Mouse (Mus musculus) embryonic facial prominence, embryonic 11.5 days (tissue): ENCODE data around the gene Cd22. TPM values are rescaled to one million over a fixed set of nuclear protein-coding genes. Genes with fewer than 3 reads are reported as not detected.
"Not testable (repeated sequence)": the region's sequence is repeated elsewhere in the genome, so short reads cannot be mapped to it uniquely, and the experiment has no call there.

Experiments
- ATAC-seq: fragments of 200-750 bp; cut with Nextera tagmentation; replicated peaks from 2 replicates; pipeline ENCODE4 v1.8.0; 2017; ENCODE audit warnings: low read depth; ENCODE audit not compliant: insufficient number of reproducible peaks, low FRiP score, low TSS enrichment
- DNase-seq: peaks from one replicate; pipeline ENCODE4 v3.0.0-alpha.2; 2015; ENCODE audit warnings: low spot score
- H3K27ac ChIP-seq: fragments of 300-500 bp; sonication (generic); replicated peaks from 2 replicates; pipeline ENCODE4 v1.5.1; 2014; ENCODE audit warnings: mild to moderate bottlenecking, low read depth, low read length, control low read depth
- H3K27me3 ChIP-seq: fragments of 300-500 bp; sonication (generic); 2 replicates; pipeline ENCODE4 v1.6.1; 2014; ENCODE audit warnings: mild to moderate bottlenecking, low read length, moderate library complexity, mixed read lengths; ENCODE audit not compliant: control insufficient read depth, insufficient read depth
- H3K36me3 ChIP-seq: fragments of 300-500 bp; sonication (generic); replicated peaks from 2 replicates; pipeline ENCODE4 v1.6.1; 2014; ENCODE audit warnings: low read depth, mild to moderate bottlenecking, low read length, moderate library complexity, mixed read lengths; ENCODE audit not compliant: control insufficient read depth, insufficient read depth
- H3K4me1 ChIP-seq: fragments of 300-500 bp; sonication (generic); 2 replicates; pipeline ENCODE4 v1.6.1; 2014; ENCODE audit warnings: low read length, mixed read lengths; ENCODE audit not compliant: control insufficient read depth, insufficient read depth
- H3K4me2 ChIP-seq: fragments of 300-500 bp; sonication (generic); 2 replicates; pipeline ENCODE4 v1.6.1; 2014; ENCODE audit warnings: low read depth, mild to moderate bottlenecking, control low read depth, low read length, moderate library complexity
- H3K4me3 ChIP-seq: fragments of 300-500 bp; sonication (generic); 2 replicates; pipeline ENCODE4 v1.5.1; 2014; ENCODE audit warnings: low read depth, low read length, control low read depth
- H3K9ac ChIP-seq: fragments of 300-500 bp; sonication (generic); replicated peaks from 2 replicates; pipeline ENCODE4 v1.6.1; 2014; ENCODE audit warnings: mild to moderate bottlenecking, control low read depth, low read length
- H3K9me3 ChIP-seq: fragments of 300-500 bp; sonication (generic); replicated peaks from 2 replicates; pipeline ENCODE4 v1.6.1; 2016; ENCODE audit warnings: mild to moderate bottlenecking, low read length, inconsistent platforms, mixed read lengths; ENCODE audit not compliant: control insufficient read depth
- WGBS: fragments of 180-500 bp; shearing (Covaris S2); extraction: QIAGEN DNeasy Blood & Tissue Kit; methylation state at CpG from one replicate; pipeline ENCODE4 v1.1.7; 2014; 5-methylcytosine and 5-hydroxymethylcytosine counted together
- polyA plus RNA-seq: library from polyadenylated mRNA; unstranded; fragments of >200 nt; fragmentation: Nextera tagmentation; extraction: Ambion mirVana; gene quantifications from 2 replicates; pipeline ENCODE4 v1.2.1, GENCODE M21; 2014

Cd22 gene
- polyA plus RNA-seq, 1 experiment from 2014 or later, result not detected

DNA sequence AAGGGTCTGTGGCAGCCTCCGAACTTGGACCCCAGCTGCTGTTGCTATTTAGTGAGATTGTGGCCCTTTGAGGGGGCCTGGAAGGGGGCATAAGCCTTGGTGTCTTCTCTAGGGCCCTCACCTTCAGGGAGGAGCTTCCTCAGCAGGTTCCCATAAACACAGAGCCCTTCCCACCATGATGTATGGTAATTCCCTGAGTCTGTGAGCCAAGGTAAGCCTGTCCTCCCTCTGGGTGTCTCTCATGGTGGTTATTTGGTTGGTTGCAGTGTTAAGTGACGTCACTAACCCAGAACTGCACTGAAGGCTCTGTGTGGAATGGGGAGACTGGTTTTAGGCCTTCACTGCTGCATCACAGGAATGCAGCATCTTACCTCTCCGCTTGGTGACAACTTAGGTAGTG, 50.7 kb downstream of the Cd22 start:
- DNase-seq (no peak), ATAC-seq (no peak)
- Histone ChIP-seq H3K4me3 (no peak overlapping the region), H3K27ac (no peak overlapping the region), H3K9me3 (no peaks in the 10 kb centered on the region), H3K4me1 (no peaks in the 10 kb centered on the region), H3K9ac (no peak overlapping the region), H3K4me2 (no peak overlapping the region), H3K27me3 (no peaks in the 10 kb centered on the region), H3K36me3 (no peaks in the 10 kb centered on the region)
- 73% methylated on average over 3 of the region's 3 CpGs for WGBS

DNA sequence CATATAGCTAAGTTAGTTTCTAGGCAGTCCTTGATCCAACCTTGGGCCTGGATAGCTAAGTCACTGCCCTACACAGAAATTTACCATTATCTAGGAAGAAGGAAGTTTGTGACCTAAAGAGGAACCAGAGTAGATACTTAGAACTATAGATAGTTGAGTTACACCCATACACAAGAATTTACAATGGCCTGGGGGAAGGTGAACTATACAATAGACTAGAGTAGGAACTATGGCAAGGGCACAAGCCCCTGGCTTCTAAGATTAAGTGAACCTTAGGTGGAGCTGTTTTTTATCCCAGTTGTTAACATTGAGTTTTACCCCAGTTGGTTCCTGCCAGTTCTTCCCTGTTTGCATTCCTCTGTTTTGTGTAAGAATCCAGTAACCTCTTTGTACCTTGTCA, 51.3 kb downstream of the Cd22 start:
- not testable (repeated sequence) for ATAC-seq, H3K4me1 ChIP-seq, H3K9ac ChIP-seq, H3K9me3 ChIP-seq, H3K27me3 ChIP-seq, H3K27ac ChIP-seq, H3K36me3 ChIP-seq, H3K4me3 ChIP-seq, DNase-seq, H3K4me2 ChIP-seq

DNA sequence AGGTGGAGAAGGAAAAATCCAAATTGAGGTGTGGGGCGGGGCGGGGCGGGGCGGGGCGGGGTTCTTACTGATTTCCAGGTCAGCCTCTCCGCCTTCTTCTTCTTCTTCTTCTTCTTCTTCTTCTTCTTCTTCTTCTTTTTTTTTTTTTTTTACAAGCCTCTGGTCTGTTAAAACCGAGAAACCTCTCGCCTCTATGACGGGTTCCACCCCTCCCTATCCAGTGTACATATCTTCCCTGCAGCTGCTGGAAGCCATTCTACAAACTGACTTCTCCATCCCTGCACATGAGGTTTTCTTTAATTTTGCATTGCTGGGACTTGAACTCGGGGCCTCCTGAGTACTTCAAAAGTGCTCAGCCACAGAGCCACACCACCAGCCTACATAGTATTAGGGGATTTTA, 53.5 kb downstream of the Cd22 start:
- H3K4me1 ChIP-seq, result no peaks in the 10 kb centered on the region
- whole genome bisulfite sequencing, result 93% methylated on average over 10 of the region's 10 CpGs
- no peak for ATAC-seq

DNA sequence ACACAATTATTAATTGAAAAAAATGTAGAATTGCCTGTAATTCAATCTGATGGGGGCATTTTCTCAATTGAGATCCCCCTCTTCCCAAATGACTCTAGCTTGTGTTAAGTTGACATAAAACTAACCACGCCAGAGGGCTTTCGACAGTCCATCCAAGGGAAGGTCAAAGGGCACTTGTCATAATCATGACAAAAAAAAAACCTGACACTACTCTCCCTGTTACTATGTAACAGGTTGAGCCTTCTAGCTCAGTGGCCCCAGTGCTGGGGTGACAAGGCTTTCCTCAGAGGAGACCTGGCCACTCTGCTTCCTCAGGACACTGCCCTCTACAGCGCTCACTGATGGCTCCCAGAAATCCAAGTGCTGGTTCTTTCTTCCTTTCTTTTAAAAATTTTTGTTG, 55.8 kb downstream of the Cd22 start:
- Histone ChIP-seq H3K4me1 (no peaks in the 10 kb centered on the region), H3K9ac (no peak overlapping the region), H3K4me3 (no peak overlapping the region), H3K36me3 (no peaks in the 10 kb centered on the region), H3K9me3 (no peaks in the 10 kb centered on the region), H3K27ac (no peak overlapping the region), H3K27me3 (no peaks in the 10 kb centered on the region), H3K4me2 (no peak overlapping the region)
- WGBS, result 90% methylated on average over 3 of the region's 3 CpGs
- DNase-seq (no peak), ATAC-seq (no peak)

More for the DNA sequence above, 53.5 kb downstream of the Cd22 start:
- Histone ChIP-seq H3K27me3 (no peaks in the 10 kb centered on the region), H3K36me3 (no peaks in the 10 kb centered on the region), H3K9ac (no peak overlapping the region), H3K4me2 (no peak overlapping the region), H3K4me3 (no peak overlapping the region), H3K9me3 (no peaks in the 10 kb centered on the region), H3K27ac (no peak overlapping the region)
- no peak for DNase-seq

DNA sequence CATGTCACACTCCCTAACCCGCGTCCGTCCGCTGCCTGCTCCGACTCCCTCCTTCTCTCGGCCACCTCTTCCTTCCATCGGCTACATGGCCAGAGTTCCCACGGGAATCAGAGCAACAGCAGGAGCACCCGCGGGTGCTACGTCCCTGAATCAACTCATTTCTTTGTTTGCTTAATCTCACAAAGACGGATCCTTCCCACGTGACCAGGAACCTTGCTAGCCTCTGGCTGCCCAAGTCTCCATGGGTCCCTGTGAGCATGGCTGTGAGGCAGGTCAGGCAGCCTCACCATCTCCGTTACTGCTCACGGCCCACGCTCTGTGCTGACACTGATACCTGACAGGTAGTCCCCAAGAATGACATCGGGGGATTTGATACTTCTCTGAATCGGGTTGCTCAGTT, 56.5 kb downstream of the Cd22 start, which contains the start of gene Ffar2:
Ffar2 (minus strand) TSS at position 101 of the 400 bp plus-strand sequence.
- no peak within 1 kb of the TSS for H3K9ac ChIP-seq
- H3K27ac ChIP-seq, result no peak within 1 kb of the TSS
- DNase-seq (no peak), ATAC-seq (no peak)
- no peaks in the 10 kb centered on the region for H3K9me3 ChIP-seq
- no peak within 1 kb of the TSS for H3K4me3 ChIP-seq
- no peaks in the 10 kb centered on the region for H3K36me3 ChIP-seq
- no peaks in the 10 kb centered on the region for H3K27me3 ChIP-seq
- no peak within 1 kb of the TSS for H3K4me2 ChIP-seq
- H3K4me1 ChIP-seq, result no peaks in the 10 kb centered on the region
- WGBS, result 87% methylated on average over 18 of the region's 18 CpGs

DNA sequence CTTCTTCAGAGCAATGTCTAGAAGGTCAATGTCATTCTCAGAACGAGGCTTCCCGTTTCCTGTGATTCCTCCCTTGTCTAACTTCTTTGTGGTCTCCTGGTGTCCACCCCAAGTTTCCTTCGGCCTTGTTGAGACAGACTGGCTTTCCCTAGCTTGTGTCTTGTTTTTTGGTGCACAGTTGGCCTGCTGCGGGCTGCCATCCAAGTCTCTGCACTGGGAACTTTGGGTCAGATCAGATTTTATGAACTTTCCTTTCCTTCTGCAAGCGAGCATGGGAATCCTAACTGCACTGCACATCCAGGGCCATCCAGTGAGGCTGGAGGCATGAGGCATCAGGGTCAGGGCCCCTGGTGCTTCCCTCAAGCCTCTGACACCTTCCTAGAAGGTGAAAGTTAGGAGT, 58.6 kb downstream of the Cd22 start:
- H3K4me3 ChIP-seq, result no peak overlapping the region
- DNase-seq (no peak), ATAC-seq (no peak)
- H3K9ac ChIP-seq, result no peak overlapping the region
- no peak overlapping the region for H3K4me2 ChIP-seq
- WGBS, result 66% methylated on average over 5 of the region's 5 CpGs
- no peaks in the 10 kb centered on the region for H3K36me3 ChIP-seq
- no peaks in the 10 kb centered on the region for H3K9me3 ChIP-seq
- no peaks in the 10 kb centered on the region for H3K4me1 ChIP-seq
- H3K27ac ChIP-seq, result no peak overlapping the region
- H3K27me3 ChIP-seq, result no peaks in the 10 kb centered on the region

DNA sequence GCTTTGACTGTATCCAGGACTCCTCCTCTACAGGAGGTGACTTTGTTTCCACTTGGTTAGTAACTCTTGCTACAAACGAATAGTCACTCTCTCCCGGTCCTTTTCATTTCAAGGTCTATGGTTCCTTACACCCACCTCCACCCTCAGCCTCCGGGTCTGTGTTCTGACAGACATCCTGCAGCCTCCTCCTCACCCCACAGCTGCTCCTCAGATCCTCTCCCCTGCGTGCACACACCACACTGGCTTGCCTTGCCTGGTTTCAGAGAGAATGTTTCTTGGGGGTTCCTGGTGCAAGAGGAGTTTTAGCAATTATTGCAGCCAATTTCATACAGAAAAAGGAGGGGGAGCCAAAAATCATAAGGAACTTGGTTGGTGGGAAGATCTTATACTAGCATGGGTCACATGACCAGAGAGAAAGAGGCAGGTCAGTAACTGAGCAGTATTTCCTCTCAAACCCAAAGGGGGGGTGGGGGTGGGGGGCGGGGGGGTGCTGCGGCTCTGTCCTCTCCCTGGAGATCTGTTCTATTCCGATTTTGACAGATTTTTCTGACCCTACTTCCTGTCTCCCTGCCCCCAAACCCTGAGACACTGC, 59.2 kb downstream of the Cd22 start:
- Histone ChIP-seq H3K4me2 (no peak overlapping the region), H3K9me3 (no peaks in the 10 kb centered on the region), H3K27ac (no peak overlapping the region), H3K36me3 (no peaks in the 10 kb centered on the region), H3K27me3 (no peaks in the 10 kb centered on the region), H3K9ac (no peak overlapping the region), H3K4me1 (no peaks in the 10 kb centered on the region), H3K4me3 (no peak overlapping the region)
- ATAC-seq, result no peak
- WGBS, result 61% methylated on average over 7 of the region's 7 CpGs
- no peak for DNase-seq

DNA sequence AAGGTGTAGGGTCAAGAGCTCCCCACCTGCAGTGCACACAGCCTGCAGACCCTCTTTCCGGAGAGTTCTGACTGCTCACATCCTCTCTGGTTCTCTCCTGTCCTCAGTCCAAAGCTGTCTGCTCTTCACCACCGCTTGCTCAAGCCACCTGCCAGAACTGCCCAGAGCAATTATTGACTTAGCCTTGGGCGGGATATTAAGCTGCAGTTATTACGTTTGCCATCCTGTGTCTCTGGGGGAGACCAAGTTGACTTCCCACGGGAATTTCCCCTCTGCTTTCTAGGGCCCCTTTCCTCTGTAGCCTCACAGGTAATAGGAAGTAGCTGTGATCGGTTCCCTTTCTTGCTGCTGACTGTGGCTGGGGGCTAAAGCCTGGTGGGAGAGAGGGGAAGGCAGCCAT, 60.0 kb downstream of the Cd22 start:
- H3K27ac ChIP-seq, result no peak overlapping the region
- WGBS, result 61% methylated on average over 6 of the region's 6 CpGs
- no peak for ATAC-seq
- H3K9ac ChIP-seq, result no peak overlapping the region
- H3K36me3 ChIP-seq, result no peaks in the 10 kb centered on the region
- no peaks in the 10 kb centered on the region for H3K4me1 ChIP-seq
- no peaks in the 10 kb centered on the region for H3K9me3 ChIP-seq
- no peak for DNase-seq
- no peak overlapping the region for H3K4me3 ChIP-seq
- H3K27me3 ChIP-seq, result no peaks in the 10 kb centered on the region
- H3K4me2 ChIP-seq, result no peak overlapping the region
